Mouse (Mus musculus): ENCODE measurements around the gene Igsf23. TPM values are rescaled to one million over a fixed set of nuclear protein-coding genes. Genes with fewer than 3 reads are reported as not detected.

The Igsf23 gene
- 0.08 and 0.32 TPM in 2 replicates for polyA plus RNA-seq (2015; fragmentation: Nextera tagmentation; extraction: Ambion mirVana)

DNA sequence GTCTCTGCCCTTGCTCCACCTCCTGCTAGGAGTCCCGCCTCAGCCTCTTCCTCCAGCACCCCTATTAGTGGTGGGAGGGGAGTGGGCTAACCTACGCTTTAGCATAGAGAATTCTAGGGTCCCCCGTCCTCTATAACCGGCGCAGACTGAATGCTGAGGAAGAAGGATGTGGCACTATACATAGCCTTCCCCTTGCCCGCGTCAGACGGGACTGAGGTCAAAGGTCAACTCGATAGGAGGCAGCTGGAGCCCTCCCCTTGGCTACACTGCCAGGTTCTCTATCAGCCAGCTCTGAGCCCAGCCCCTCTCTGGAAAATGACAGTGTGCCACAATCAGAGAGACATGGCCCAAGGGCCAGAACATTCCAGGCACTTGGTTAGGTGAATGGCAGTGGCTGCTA, at the start of gene Igsf23:
Igsf23 (minus strand) TSS at position 168 of the 400 bp plus-strand sequence.

GRCm38 (mm10) chr7:19991165-19991564, 40.6 kb upstream of the Igsf23 start, which contains the start of gene Nlrp9b:
Nlrp9b (plus strand) TSS chr7:19991465.

GRCm38 (mm10) chr7:19964985-19965579, 14.5 kb upstream of the Igsf23 start, which contains the start of gene Ceacam20:
Ceacam20 (plus strand) TSS chr7:19965412.

DNA sequence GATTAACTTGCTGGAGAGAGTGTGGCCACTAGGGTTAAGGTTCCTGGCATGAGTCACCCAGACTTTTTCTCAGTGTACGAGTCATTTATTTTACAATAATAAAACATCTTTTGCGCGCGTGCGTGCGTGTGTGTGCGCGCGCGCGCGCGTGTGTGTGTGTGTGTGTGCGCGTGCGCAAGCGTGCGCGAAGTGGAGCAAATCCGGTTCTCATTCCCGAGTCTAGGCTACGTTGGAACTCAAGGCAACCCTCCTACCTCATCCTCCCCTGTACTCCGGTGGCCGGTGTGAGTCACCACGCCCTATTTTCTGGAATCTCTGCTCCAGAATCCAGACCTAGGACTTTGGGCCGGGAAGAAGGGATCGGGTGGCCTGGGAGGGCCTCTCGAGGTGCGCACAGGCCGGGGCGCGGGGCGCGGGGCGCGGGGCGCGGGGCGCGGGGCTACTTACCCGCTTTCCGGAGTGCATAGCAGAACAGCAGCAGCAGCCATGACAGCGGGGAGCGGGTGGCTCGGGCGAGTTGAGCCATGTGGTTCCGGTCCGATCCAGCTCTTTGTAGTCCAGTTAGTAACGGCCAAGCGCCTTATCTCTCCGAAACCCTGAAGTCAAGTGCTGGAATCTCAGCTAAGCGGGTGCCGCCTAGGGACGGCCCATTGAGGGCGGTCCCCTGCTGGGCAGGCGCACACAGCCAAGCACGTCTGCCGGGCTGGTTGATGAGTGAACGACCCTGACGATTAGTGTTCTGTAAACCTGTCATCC, 29.9 kb downstream of the Igsf23 start, which contains the start of gene Pvr:
Pvr (minus strand) TSS at position 655 of the 756 bp plus-strand sequence.

DNA sequence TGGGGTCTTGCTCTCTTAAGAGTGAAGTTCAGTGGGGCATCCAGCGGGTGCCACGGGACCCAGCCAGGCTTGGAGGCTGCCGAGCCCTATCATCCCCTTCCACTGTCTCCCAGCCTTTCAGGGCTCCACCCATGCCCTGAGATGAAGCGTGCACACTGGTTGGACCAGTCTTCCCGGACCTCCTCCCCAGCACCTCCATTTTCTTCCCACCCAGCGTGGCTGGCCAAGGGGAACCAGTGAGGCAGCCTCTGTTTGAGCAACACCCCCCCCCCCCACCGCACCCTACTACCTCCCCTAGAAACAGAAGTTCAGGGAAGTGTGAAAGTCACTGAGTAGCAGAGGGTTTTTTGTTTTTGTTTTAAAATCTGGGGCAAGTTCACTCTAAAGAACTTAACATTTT, 62.7 kb downstream of the Igsf23 start, which contains the start of gene Ceacam19:
Ceacam19 (minus strand) TSS at position 117 of the 400 bp plus-strand sequence.

Other genes starting within 250 kb of the Igsf23 start
- gene Tomm40, start 235.3 kb downstream of the Igsf23 start, polyA plus RNA-seq (2015; fragmentation: Nextera tagmentation; extraction: Ambion mirVana): 70.2 and 118 TPM in 2 replicates
- 53.2 and 64.0 TPM in 2 replicates for gene Nectin2, start 200.3 kb downstream of the Igsf23 start, polyA plus RNA-seq (2015; fragmentation: Nextera tagmentation; extraction: Ambion mirVana)
- gene Bcam, start 179.7 kb downstream of the Igsf23 start, polyA plus RNA-seq (2015; fragmentation: Nextera tagmentation; extraction: Ambion mirVana): 57.6 and 58.9 TPM in 2 replicates
- 0.65 and 1.3 TPM in 2 replicates for gene Cblc, start 153.9 kb downstream of the Igsf23 start, polyA plus RNA-seq (2015; fragmentation: Nextera tagmentation; extraction: Ambion mirVana)
- 4.0 and 5.9 TPM in 2 replicates for gene Bcl3, start 128.0 kb downstream of the Igsf23 start, polyA plus RNA-seq (2015; fragmentation: Nextera tagmentation; extraction: Ambion mirVana)
- gene Gm19345, start 98.8 kb downstream of the Igsf23 start, polyA plus RNA-seq (2015; fragmentation: Nextera tagmentation; extraction: Ambion mirVana): 0.18 and 0.55 TPM in 2 replicates
- gene Ceacam16, start 89.5 kb downstream of the Igsf23 start, polyA plus RNA-seq (2015; fragmentation: Nextera tagmentation; extraction: Ambion mirVana): not detected in 2 replicates
- gene Ceacam19, start 62.8 kb downstream of the Igsf23 start, polyA plus RNA-seq (2015; fragmentation: Nextera tagmentation; extraction: Ambion mirVana): not detected in 2 replicates
- gene Pvr, start 29.6 kb downstream of the Igsf23 start, polyA plus RNA-seq (2015; fragmentation: Nextera tagmentation; extraction: Ambion mirVana): 6.0 and 10.1 TPM in 2 replicates
- gene Ceacam20, start 14.7 kb upstream of the Igsf23 start, polyA plus RNA-seq (2015; fragmentation: Nextera tagmentation; extraction: Ambion mirVana): 0.06 TPM in 1 of 2 replicates, not detected in the other
- not detected in 2 replicates for gene Nlrp9b, start 40.7 kb upstream of the Igsf23 start, polyA plus RNA-seq (2015; fragmentation: Nextera tagmentation; extraction: Ambion mirVana)
- gene Vmn1r91, start 148.9 kb upstream of the Igsf23 start, polyA plus RNA-seq (2015; fragmentation: Nextera tagmentation; extraction: Ambion mirVana): not detected in 2 replicates
- gene Gm16442, start 171.8 kb upstream of the Igsf23 start, polyA plus RNA-seq (2015; fragmentation: Nextera tagmentation; extraction: Ambion mirVana): not detected in 2 replicates
- gene Vmn1r93, start 188.3 kb upstream of the Igsf23 start, polyA plus RNA-seq (2015; fragmentation: Nextera tagmentation; extraction: Ambion mirVana): not detected in 2 replicates
- gene Vmn1r94, start 217.6 kb upstream of the Igsf23 start, polyA plus RNA-seq (2015; fragmentation: Nextera tagmentation; extraction: Ambion mirVana): not detected in 2 replicates
- gene Vmn1r95, start 243.0 kb upstream of the Igsf23 start, polyA plus RNA-seq (2015; fragmentation: Nextera tagmentation; extraction: Ambion mirVana): not detected in 2 replicates

Measured in adrenal gland, postnatal 0 days (tissue).